Mouse (Mus musculus): Measurements from ENCODE around the gene Zdhhc19. TPM values are rescaled to one million over a fixed set of nuclear protein-coding genes. Genes with fewer than 3 reads are reported as not detected.

The Zdhhc19 gene
- polyA plus RNA-seq, 1 experiment from 2014 or later: not detected

GRCm38 (mm10) chr16:32501459-32501858 is 5.4 kb downstream of the Zdhhc19 start:
- ATAC-seq (ENCODE audit: insufficient read depth, low FRiP score, low TSS enrichment): no peak
- Histone ChIP-seq H3K4me3 (ENCODE audit: low read depth, low read length) (no peak overlapping the region), H3K36me3 (ENCODE audit: control insufficient read depth, insufficient read depth, low read length) (no peaks in the 10 kb centered on the region), H3K27me3 (ENCODE audit: control insufficient read depth, insufficient read depth, low read length) (no peaks in the 10 kb centered on the region), H3K4me2 (ENCODE audit: low read depth) (no peak overlapping the region), H3K9ac (ENCODE audit: low read length) (no peak overlapping the region), H3K27ac (ENCODE audit: low read depth, low read length) (no peak overlapping the region), H3K4me1 (ENCODE audit: control insufficient read depth, insufficient read depth, low read length) (no peaks in the 10 kb centered on the region), H3K9me3 (ENCODE audit: control insufficient read depth, low read length) (no peaks in the 10 kb centered on the region)
- DNase-seq (ENCODE audit: low spot score): no peak
- WGBS: 67% methylated on average over 7 of the region's 7 CpGs

DNA sequence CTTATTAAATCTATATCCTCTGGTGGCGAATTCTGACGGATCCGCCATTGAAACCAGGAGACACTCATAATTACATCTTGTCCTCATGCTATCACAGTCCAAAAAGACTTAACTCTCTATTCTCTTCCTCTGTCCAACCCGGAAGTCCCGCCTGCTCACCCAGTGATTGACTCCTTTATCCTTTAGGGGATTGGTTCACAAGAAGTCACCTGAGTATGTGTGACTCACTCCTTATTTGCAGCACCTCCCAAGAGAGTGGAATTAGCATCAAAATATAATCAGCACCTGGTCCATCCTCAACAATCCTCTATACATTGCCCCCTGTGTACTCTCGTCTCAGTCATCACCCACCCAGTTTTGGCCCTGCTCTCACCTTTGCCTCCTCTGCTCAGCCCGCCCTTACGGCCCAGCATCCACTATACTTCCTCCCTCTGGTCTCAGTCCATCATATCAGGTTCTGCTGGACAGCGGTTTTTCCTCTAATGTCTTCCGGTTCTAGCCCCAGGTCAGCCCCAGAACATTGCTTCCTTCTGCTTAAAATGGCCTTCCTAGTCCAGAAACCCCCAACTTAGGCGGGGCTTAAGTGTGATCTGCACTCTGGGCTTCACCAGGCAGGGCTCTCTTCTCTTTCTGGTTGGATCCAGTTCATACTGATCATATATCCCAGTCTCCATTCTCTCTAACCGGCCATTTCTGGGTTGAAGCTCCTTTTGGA is 6.7 kb downstream of the Zdhhc19 start:
- ATAC-seq (ENCODE audit: insufficient read depth, low FRiP score, low TSS enrichment): no peak
- no peak overlapping the region for H3K4me2 ChIP-seq (ENCODE audit: low read depth)
- 90% methylated on average over 12 of the region's 12 CpGs for WGBS
- no peaks in the 10 kb centered on the region for H3K9me3 ChIP-seq (ENCODE audit: control insufficient read depth, low read length)
- no peak overlapping the region for H3K9ac ChIP-seq (ENCODE audit: low read length)
- no peaks in the 10 kb centered on the region for H3K36me3 ChIP-seq (ENCODE audit: control insufficient read depth, insufficient read depth, low read length)
- no peaks in the 10 kb centered on the region for H3K27me3 ChIP-seq (ENCODE audit: control insufficient read depth, insufficient read depth, low read length)
- H3K27ac ChIP-seq (ENCODE audit: low read depth, low read length): no peak overlapping the region
- DNase-seq (ENCODE audit: low spot score): no peak
- H3K4me1 ChIP-seq (ENCODE audit: control insufficient read depth, insufficient read depth, low read length): no peaks in the 10 kb centered on the region
- H3K4me3 ChIP-seq (ENCODE audit: low read depth, low read length): no peak overlapping the region

- WGBS: 69% methylated on average over 6 of the region's 6 CpGs
- Histone ChIP-seq H3K4me1 (ENCODE audit: control insufficient read depth, insufficient read depth, low read length) (no peaks in the 10 kb centered on the region), H3K27ac (ENCODE audit: low read depth, low read length) (no peak overlapping the region), H3K9ac (ENCODE audit: low read length) (no peak overlapping the region), H3K27me3 (ENCODE audit: control insufficient read depth, insufficient read depth, low read length) (no peaks in the 10 kb centered on the region), H3K36me3 (ENCODE audit: control insufficient read depth, insufficient read depth, low read length) (no peaks in the 10 kb centered on the region), H3K9me3 (ENCODE audit: control insufficient read depth, low read length) (no peaks in the 10 kb centered on the region), H3K4me2 (ENCODE audit: low read depth) (no peak overlapping the region), H3K4me3 (ENCODE audit: low read depth, low read length) (no peak overlapping the region)
- ATAC-seq (ENCODE audit: insufficient read depth, low FRiP score, low TSS enrichment): no peak
- no peak for DNase-seq (ENCODE audit: low spot score)
These were observed 7.6 kb downstream of the Zdhhc19 start for GRCm38 (mm10) chr16:32503633-32504032.

DNA sequence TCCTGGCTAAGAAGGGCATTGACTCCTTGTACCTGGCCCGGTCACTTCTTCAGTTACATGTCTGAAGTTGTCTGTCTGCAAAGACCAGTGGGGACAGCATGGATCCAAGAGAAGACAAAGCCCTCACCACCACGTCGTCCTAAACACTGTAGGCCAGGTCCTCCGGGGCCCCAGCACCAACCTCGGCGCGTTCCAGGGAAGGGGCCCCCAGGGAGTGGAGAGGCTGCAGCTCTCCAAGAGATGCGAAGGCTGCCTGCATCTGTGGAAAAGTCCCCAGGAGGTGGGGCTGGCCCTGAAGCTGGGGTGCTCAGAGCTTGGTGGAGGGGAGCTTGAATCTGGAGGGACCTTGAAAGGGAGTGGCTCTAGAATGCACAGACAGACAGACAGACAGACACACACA is 10.2 kb downstream of the Zdhhc19 start:
- Histone ChIP-seq H3K4me2 (ENCODE audit: low read depth) (no peak overlapping the region), H3K4me3 (ENCODE audit: low read depth, low read length) (no peak overlapping the region), H3K27me3 (ENCODE audit: control insufficient read depth, insufficient read depth, low read length) (no peaks in the 10 kb centered on the region), H3K4me1 (ENCODE audit: control insufficient read depth, insufficient read depth, low read length) (no peaks in the 10 kb centered on the region), H3K36me3 (ENCODE audit: control insufficient read depth, insufficient read depth, low read length) (no peaks in the 10 kb centered on the region), H3K9ac (ENCODE audit: low read length) (no peak overlapping the region), H3K27ac (ENCODE audit: low read depth, low read length) (no peak overlapping the region), H3K9me3 (ENCODE audit: control insufficient read depth, low read length) (no peaks in the 10 kb centered on the region)
- 75% methylated on average over 8 of the region's 8 CpGs for WGBS
- ATAC-seq (ENCODE audit: insufficient read depth, low FRiP score, low TSS enrichment): no peak
- DNase-seq (ENCODE audit: low spot score): no peak

DNA sequence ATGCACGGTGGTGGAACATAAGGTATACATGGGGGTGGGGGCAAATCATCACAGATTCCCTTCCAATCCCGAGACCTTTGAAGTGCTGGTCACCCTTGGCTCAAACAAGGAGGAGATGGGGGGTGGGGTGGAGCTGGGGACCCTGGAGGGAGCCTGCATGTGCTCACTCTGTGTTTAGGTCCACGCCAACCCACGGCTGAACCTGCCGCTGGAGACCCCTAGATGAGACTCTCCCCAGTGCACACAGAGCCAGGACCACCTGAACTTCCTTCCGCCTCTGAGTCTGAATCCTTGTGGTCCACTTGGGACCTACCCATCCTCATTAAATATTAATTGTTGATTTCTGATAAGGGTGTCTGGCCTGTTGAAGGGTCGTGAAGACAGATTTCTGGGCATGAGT is 10.8 kb downstream of the Zdhhc19 start:
- Histone ChIP-seq H3K27ac (ENCODE audit: low read depth, low read length) (no peak overlapping the region), H3K9ac (ENCODE audit: low read length) (no peak overlapping the region), H3K27me3 (ENCODE audit: control insufficient read depth, insufficient read depth, low read length) (no peaks in the 10 kb centered on the region), H3K4me2 (ENCODE audit: low read depth) (no peak overlapping the region), H3K9me3 (ENCODE audit: control insufficient read depth, low read length) (no peaks in the 10 kb centered on the region), H3K4me3 (ENCODE audit: low read depth, low read length) (no peak overlapping the region), H3K36me3 (ENCODE audit: control insufficient read depth, insufficient read depth, low read length) (no peaks in the 10 kb centered on the region), H3K4me1 (ENCODE audit: control insufficient read depth, insufficient read depth, low read length) (no peaks in the 10 kb centered on the region)
- 80% methylated on average over 7 of the region's 7 CpGs for WGBS
- ATAC-seq (ENCODE audit: insufficient read depth, low FRiP score, low TSS enrichment) (no peak), DNase-seq (ENCODE audit: low spot score) (no peak)

- H3K4me3 ChIP-seq (ENCODE audit: low read depth, low read length): no peak overlapping the region
- no peak for ATAC-seq (ENCODE audit: insufficient read depth, low FRiP score, low TSS enrichment)
- peak; percentile 69 for DNase-seq (ENCODE audit: low spot score)
- H3K36me3 ChIP-seq (ENCODE audit: control insufficient read depth, insufficient read depth, low read length): no peaks in the 10 kb centered on the region
- no peak overlapping the region for H3K27ac ChIP-seq (ENCODE audit: low read depth, low read length)
- H3K4me1 ChIP-seq (ENCODE audit: control insufficient read depth, insufficient read depth, low read length): no peaks in the 10 kb centered on the region
- H3K9me3 ChIP-seq (ENCODE audit: control insufficient read depth, low read length): no peaks in the 10 kb centered on the region
- 29% methylated on average over 9 of the region's 9 CpGs for WGBS
- no peaks in the 10 kb centered on the region for H3K27me3 ChIP-seq (ENCODE audit: control insufficient read depth, insufficient read depth, low read length)
- no peak overlapping the region for H3K9ac ChIP-seq (ENCODE audit: low read length)
- H3K4me2 ChIP-seq (ENCODE audit: low read depth): no peak overlapping the region
These were observed 11.3 kb downstream of the Zdhhc19 start for GRCm38 (mm10) chr16:32507407-32507806.

GRCm38 (mm10) chr16:32508035-32508434 is 12.0 kb downstream of the Zdhhc19 start:
- H3K36me3 ChIP-seq (ENCODE audit: control insufficient read depth, insufficient read depth, low read length): no peaks in the 10 kb centered on the region
- DNase-seq (ENCODE audit: low spot score) (no peak), ATAC-seq (ENCODE audit: insufficient read depth, low FRiP score, low TSS enrichment) (no peak)
- H3K4me2 ChIP-seq (ENCODE audit: low read depth): no peak overlapping the region
- H3K27me3 ChIP-seq (ENCODE audit: control insufficient read depth, insufficient read depth, low read length): no peaks in the 10 kb centered on the region
- no peaks in the 10 kb centered on the region for H3K9me3 ChIP-seq (ENCODE audit: control insufficient read depth, low read length)
- 92% methylated on average over 5 of the region's 5 CpGs for WGBS
- H3K4me1 ChIP-seq (ENCODE audit: control insufficient read depth, insufficient read depth, low read length): no peaks in the 10 kb centered on the region
- H3K9ac ChIP-seq (ENCODE audit: low read length): no peak overlapping the region
- H3K4me3 ChIP-seq (ENCODE audit: low read depth, low read length): no peak overlapping the region
- H3K27ac ChIP-seq (ENCODE audit: low read depth, low read length): no peak overlapping the region

- H3K27ac ChIP-seq (ENCODE audit: low read depth, low read length): no peak overlapping the region
- ATAC-seq (ENCODE audit: insufficient read depth, low FRiP score, low TSS enrichment) (no peak), DNase-seq (ENCODE audit: low spot score) (no peak)
- no peak overlapping the region for H3K4me2 ChIP-seq (ENCODE audit: low read depth)
- no peak overlapping the region for H3K9ac ChIP-seq (ENCODE audit: low read length)
- H3K4me3 ChIP-seq (ENCODE audit: low read depth, low read length): no peak overlapping the region
- no peaks in the 10 kb centered on the region for H3K36me3 ChIP-seq (ENCODE audit: control insufficient read depth, insufficient read depth, low read length)
- H3K9me3 ChIP-seq (ENCODE audit: control insufficient read depth, low read length): no peaks in the 10 kb centered on the region
- 34% methylated on average over 3 of the region's 3 CpGs for WGBS
- H3K27me3 ChIP-seq (ENCODE audit: control insufficient read depth, insufficient read depth, low read length): no peaks in the 10 kb centered on the region
- no peaks in the 10 kb centered on the region for H3K4me1 ChIP-seq (ENCODE audit: control insufficient read depth, insufficient read depth, low read length)
These were observed 12.5 kb downstream of the Zdhhc19 start for GRCm38 (mm10) chr16:32508506-32509065.
